Mouse (Mus musculus): ENCODE data around the gene Hyal3. TPM values are rescaled to one million over a fixed set of nuclear protein-coding genes. Genes with fewer than 3 reads are reported as not detected.

Hyal3 gene
- 0.99 and 1.4 TPM in 2 replicates for polyA plus RNA-seq (2015; fragmentation: Nextera tagmentation; extraction: Ambion mirVana)

DNA sequence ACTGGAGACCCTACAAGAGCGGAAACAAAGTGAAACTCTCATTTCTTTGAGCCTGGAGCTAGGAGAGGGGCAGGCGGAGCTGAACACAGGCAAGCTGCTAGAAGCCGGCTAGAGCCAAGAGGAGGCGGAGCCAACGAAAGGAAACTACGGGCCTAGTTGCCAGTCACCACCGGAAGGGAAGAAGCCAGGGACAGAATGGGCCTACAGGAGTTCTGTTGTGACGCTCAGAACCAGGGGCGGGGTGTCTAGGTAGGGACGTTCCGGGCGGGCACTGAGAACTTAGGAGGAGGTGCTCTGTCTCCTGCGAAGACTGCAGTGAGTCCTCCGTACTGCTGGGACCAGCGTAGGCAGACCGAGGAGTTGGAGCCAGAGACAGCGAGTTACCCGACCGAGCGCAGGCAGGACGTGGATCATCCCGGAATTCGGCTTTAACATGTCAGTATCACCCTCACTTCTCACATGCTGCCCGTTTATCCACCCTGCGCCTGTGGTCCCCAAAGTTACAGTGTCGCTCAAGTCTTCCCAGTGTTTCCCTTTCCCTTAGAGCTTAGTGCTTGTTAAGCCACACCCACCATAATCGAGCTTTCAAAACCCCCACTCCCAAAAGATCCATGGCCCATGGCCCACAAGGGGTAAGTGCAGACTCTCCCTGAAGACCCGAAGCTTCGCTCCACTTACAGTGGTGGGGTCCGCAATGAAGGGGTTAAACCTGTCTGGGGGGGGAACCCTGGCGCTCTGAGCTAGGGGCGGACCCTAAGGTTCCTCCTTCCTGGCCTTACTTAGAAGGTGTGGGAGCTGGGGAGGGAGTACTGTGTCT, at the start of gene Hyal3:
Gene Hyal3 (plus strand): TSS at position 318 of the 817 bp plus-strand sequence.
- peak; percentile 75 for ATAC-seq (ENCODE audit: borderline replicate concordance, extremely low read depth, low FRiP score, low TSS enrichment)
- peaks cover 53% of the 10 kb centered on the region for H3K4me1 ChIP-seq
- H3K9me3 ChIP-seq: no peaks in the 10 kb centered on the region
- peak within 1 kb of the TSS; percentile 97 for H3K27ac ChIP-seq
- peak within 1 kb of the TSS; percentile 60 for H3K4me3 ChIP-seq
- no peaks in the 10 kb centered on the region for H3K27me3 ChIP-seq
- peak within 1 kb of the TSS; percentile 87 for H3K4me2 ChIP-seq
- WGBS: under 1% methylated on average over 32 of the region's 32 CpGs
- peak within 1 kb of the TSS; percentile 67 for H3K9ac ChIP-seq
- H3K36me3 ChIP-seq: peaks cover 13% of the 10 kb centered on the region

DNA sequence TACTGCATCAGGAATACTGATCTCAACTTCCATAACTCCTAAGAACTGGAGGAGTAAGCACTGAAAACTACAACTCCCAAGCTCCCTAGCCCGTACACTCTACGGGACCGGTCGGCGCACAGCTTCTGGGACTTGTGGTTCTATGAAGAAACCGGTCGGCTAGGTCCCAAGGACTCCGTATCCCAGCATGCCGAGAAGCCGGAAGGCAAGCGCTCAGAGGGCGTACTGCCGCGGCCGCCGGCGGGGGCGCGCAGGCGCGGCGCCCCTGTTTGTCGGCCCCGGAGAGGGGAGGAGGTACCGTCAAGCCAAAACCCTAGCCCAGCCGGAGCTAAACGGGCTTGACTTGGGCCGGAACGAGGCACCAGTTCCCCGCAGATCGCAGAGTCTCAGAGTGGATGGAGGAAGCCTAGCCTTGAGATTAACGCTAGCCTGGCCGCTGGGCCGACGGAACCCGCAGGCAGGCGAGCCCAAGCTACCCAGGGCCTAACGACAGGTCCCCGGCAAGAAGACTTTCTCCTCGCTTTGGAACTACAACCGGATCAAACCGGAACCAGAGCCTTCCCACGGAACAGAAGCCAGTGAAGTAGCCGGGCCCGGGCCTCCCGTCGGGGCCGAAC, 46.7 kb upstream of the Hyal3 start, which contains the start of gene Tmem115:
Gene Tmem115 (plus strand): TSS at position 155 of the 617 bp plus-strand sequence.
- H3K36me3 ChIP-seq: peaks cover 17% of the 10 kb centered on the region
- peak within 1 kb of the TSS; percentile 82 for H3K4me2 ChIP-seq
- H3K27ac ChIP-seq: peak within 1 kb of the TSS; percentile 76
- H3K9ac ChIP-seq: peak within 1 kb of the TSS; percentile 85
- WGBS: under 1% methylated on average over 48 of the region's 48 CpGs
- peaks cover 4% of the 10 kb centered on the region; the same call in 1 of the 2 replicates for H3K27me3 ChIP-seq
- peak within 1 kb of the TSS; percentile 75 for H3K4me3 ChIP-seq
- peak; percentile 97 for ATAC-seq (ENCODE audit: borderline replicate concordance, extremely low read depth, low FRiP score, low TSS enrichment)
- no peaks in the 10 kb centered on the region for H3K9me3 ChIP-seq
- H3K4me1 ChIP-seq: peaks cover 29% of the 10 kb centered on the region

DNA sequence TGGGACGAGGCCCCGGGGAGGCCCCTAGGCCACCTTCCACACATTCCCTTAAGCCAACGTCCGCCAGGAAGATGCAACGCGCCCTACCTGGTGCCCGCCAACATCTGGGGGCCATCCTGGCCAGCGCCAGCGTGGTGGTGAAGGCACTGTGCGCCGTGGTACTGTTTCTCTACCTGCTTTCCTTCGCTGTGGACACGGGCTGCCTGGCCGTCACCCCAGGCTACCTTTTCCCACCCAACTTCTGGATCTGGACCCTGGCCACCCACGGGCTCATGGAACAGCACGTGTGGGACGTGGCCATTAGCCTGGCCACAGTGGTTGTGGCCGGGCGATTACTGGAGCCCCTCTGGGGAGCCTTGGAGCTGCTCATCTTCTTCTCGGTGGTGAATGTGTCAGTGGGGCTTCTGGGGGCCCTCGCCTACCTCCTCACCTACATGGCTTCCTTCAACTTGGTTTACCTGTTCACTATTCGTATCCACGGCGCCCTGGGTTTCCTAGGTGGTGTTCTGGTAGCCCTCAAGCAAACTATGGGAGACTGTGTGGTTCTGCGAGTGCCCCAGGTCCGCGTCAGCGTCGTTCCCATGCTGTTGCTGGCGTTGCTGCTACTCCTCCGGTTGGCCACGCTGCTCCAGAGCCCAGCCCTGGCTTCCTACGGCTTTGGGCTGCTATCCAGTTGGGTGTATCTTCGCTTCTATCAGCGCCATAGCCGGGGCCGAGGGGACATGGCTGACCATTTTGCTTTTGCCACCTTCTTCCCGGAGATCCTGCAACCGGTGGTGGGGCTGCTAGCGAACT, 46.0 kb upstream of the Hyal3 start:
- H3K4me2 ChIP-seq: peak overlapping the region; percentile 82
- peaks cover 29% of the 10 kb centered on the region for H3K4me1 ChIP-seq
- whole genome bisulfite sequencing: under 1% methylated on average over 40 of the region's 40 CpGs
- H3K36me3 ChIP-seq: peaks cover 24% of the 10 kb centered on the region
- H3K27ac ChIP-seq: peak overlapping the region; percentile 76
- H3K9ac ChIP-seq: peak overlapping the region; percentile 85
- H3K9me3 ChIP-seq: no peaks in the 10 kb centered on the region
- ATAC-seq (ENCODE audit: borderline replicate concordance, extremely low read depth, low FRiP score, low TSS enrichment): peak; percentile 1; the same call in 1 of the 2 replicates
- H3K27me3 ChIP-seq: no peaks in the 10 kb centered on the region
- peak overlapping the region; percentile 75 for H3K4me3 ChIP-seq

DNA sequence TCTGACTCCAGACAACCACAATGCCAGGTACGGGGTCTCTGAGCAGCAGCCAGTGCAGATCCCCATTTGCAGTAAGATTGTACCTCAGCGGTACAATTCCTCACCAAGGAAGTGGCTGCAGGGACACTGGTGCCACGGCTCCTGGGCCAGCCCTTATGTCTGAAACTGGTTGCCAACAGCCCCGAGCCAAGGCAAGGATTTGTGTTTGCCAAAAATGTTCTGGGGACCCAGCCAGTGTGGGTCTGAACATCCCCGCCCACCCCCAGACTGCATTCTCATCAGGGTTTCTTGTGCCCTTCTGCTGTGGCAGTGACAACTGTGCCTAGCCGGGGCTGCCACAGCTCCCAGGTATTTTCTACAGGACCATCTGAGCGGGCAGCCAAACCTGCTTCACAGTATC, 42.4 kb upstream of the Hyal3 start:
- 91% methylated on average over 7 of the region's 7 CpGs for WGBS
- Histone ChIP-seq H3K4me2 (no peak overlapping the region), H3K27me3 (no peaks in the 10 kb centered on the region), H3K27ac (no peak overlapping the region), H3K9me3 (no peaks in the 10 kb centered on the region), H3K9ac (no peak overlapping the region), H3K4me3 (no peak overlapping the region), H3K4me1 (peaks cover 46% of the 10 kb centered on the region), H3K36me3 (peaks cover 28% of the 10 kb centered on the region)
- ATAC-seq (ENCODE audit: borderline replicate concordance, extremely low read depth, low FRiP score, low TSS enrichment): no peak

DNA sequence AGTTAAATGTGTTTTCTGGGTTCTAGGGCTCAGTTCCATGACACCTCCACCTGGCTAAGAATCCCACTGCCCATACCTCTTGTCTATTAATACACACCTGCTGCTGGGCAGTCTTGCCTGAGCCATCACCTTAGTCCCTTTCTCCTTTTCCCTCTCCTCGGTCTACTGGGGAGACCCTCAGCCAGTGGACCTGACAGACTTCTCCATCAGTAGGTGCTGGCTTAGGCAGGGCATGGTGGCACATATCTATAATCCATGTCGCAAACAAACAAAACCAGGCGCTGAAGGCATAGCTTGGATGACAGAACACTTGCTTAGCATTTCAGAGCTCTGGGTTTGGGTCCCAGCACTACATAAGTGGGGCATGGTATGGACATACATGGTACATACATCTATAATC, 41.9 kb upstream of the Hyal3 start:
- peaks cover 42% of the 10 kb centered on the region for H3K4me1 ChIP-seq
- H3K36me3 ChIP-seq: peaks cover 28% of the 10 kb centered on the region
- no peaks in the 10 kb centered on the region for H3K9me3 ChIP-seq
- 91% methylated on average over 3 of the region's 3 CpGs for WGBS
- H3K27me3 ChIP-seq: no peaks in the 10 kb centered on the region
- no peak overlapping the region for H3K9ac ChIP-seq
- H3K4me3 ChIP-seq: no peak overlapping the region
- no peak overlapping the region for H3K4me2 ChIP-seq
- no peak overlapping the region for H3K27ac ChIP-seq
- ATAC-seq (ENCODE audit: borderline replicate concordance, extremely low read depth, low FRiP score, low TSS enrichment): no peak

DNA sequence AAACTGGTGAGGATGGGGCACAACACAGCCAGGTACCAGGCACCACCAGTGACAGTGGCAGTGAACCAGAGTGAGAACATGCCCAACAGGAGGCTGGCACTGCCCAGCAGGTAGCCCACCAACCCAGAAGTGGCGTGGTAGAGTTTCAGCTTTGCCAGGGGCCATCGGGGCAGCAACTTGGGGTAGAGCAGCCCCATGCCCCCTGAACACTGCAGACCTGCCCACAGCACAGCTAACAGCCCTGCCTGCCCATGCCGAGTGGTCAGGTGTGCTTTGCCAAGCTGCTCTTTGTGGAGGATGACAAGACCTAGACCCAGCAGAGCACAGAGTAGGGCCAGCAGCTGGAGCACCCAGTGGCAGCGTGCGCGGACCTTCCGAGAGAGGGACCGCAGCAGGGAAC, 40.7 kb upstream of the Hyal3 start:
- no peak for ATAC-seq (ENCODE audit: borderline replicate concordance, extremely low read depth, low FRiP score, low TSS enrichment)
- Histone ChIP-seq H3K27me3 (no peaks in the 10 kb centered on the region), H3K36me3 (peaks cover 34% of the 10 kb centered on the region), H3K9me3 (no peaks in the 10 kb centered on the region), H3K4me3 (no peak overlapping the region), H3K9ac (no peak overlapping the region), H3K27ac (no peak overlapping the region), H3K4me1 (peaks cover 42% of the 10 kb centered on the region), H3K4me2 (no peak overlapping the region)
- WGBS: 91% methylated on average over 8 of the region's 8 CpGs

DNA sequence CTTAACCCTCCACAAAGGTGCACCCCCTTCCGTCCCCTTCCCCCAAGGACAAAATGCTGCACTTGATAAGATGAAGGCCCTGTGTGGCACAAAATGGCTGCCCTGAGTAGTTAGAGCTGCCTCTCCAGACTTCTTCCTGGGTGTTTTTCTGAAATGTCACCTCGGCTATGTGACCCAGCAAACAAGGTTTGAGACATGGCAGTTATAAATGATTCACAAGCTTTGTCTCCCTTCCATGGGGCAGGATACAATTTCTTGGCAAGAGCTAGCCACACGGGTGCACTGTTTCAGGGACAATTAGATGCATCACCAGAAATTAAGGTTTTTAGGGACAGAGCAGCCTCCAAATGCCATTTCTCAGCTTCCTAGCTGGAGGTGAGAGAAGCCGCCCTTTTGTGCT, 40.2 kb upstream of the Hyal3 start:
- Histone ChIP-seq H3K27ac (no peak overlapping the region), H3K36me3 (peaks cover 37% of the 10 kb centered on the region), H3K4me3 (0 out of 2 replicates have a peak overlapping the region, but pooled peaks have one; percentile 83), H3K4me1 (peaks cover 37% of the 10 kb centered on the region), H3K9me3 (no peaks in the 10 kb centered on the region), H3K9ac (no peak overlapping the region), H3K4me2 (peak overlapping the region; percentile 84; the same call in 1 of the 2 replicates), H3K27me3 (no peaks in the 10 kb centered on the region)
- 61% methylated on average over 4 of the region's 4 CpGs for WGBS
- ATAC-seq (ENCODE audit: borderline replicate concordance, extremely low read depth, low FRiP score, low TSS enrichment): no peak

DNA sequence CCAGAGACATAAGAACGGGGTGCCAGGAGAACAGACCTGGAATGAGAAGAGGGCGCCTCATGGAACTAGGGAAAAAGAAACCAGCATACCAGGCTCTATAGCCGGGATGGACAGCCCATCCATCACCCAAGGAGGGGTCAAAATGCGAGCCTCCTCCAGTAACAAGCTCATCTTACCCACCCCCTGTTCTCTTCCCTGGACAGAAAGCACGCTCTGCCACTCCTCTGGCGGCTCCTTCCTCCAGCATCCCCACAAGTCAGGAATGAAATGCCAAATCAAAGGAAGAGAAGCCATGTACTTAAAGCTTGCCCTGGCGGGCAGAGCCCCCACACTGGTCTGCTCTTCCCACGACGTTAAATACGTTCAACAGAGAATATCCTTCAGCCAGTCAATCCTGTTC, 39.6 kb upstream of the Hyal3 start:
- Histone ChIP-seq H3K9ac (0 out of 2 replicates have a peak overlapping the region, but pooled peaks have one; percentile 52), H3K9me3 (no peaks in the 10 kb centered on the region), H3K27ac (no peak overlapping the region), H3K4me3 (peak overlapping the region; percentile 83), H3K36me3 (peaks cover 37% of the 10 kb centered on the region), H3K4me2 (peak overlapping the region; percentile 84), H3K27me3 (no peaks in the 10 kb centered on the region), H3K4me1 (peaks cover 31% of the 10 kb centered on the region)
- ATAC-seq (ENCODE audit: borderline replicate concordance, extremely low read depth, low FRiP score, low TSS enrichment): no peak
- WGBS: 21% methylated on average over 10 of the region's 10 CpGs

DNA sequence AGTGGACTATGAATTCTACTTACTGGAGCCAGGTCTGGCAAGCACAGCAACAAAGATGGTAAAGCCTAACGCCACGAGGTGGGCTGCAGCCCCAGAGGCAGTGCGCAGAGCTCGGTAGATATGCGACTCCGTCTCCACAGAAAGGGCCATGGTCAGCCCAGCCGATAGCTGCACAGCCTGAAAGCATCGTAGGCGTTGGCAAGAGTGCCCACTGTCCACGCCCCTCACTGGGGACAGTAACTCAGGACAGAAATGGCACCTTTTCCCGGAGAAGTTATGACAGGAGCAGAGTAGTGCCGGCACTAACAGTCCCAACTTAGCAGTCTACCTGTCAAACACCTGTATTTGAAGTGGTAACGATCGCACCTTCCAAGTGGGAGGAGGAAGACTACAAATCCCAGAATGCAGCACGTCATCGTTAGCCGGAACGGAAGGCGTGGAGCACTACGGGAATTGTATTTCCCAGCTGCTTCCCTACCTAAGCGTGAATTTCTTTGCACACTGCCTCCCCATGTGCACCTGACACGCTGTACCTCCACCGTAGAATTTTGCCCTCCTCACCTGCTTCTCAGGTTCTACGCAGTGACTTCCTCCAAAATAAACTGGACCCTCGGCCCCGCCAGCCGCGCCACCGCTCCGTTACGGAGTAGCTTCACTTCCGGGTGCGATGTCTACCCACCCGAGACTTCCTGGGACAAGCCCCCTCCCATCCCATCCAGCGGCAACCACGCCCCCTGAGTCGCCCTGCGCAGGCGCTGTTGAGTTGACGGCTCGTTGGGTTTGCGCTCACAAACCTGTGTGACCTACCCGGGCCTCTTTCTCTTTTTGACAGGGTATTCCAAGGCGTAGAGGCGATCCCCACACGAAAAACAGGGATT, 38.9 kb upstream of the Hyal3 start, which contains the start of the genes Cyb561d2 and Nprl2:
Gene Cyb561d2 (minus strand): TSS at position 720 of the 878 bp plus-strand sequence.
Gene Nprl2 (plus strand): TSS at position 753 of the 878 bp plus-strand sequence.
- Histone ChIP-seq H3K9ac (peak within 1 kb of the TSS; percentile 61), H3K27ac (peak within 1 kb of the TSS; percentile 75), H3K4me3 (peak within 1 kb of the TSS; percentile 83), H3K27me3 (no peaks in the 10 kb centered on the region), H3K9me3 (no peaks in the 10 kb centered on the region), H3K4me1 (peaks cover 29% of the 10 kb centered on the region), H3K4me2 (peak within 1 kb of the TSS; percentile 84), H3K36me3 (peaks cover 37% of the 10 kb centered on the region)
- under 1% methylated on average over 46 of the region's 46 CpGs for WGBS
- peak; percentile 87 for ATAC-seq (ENCODE audit: borderline replicate concordance, extremely low read depth, low FRiP score, low TSS enrichment)

DNA sequence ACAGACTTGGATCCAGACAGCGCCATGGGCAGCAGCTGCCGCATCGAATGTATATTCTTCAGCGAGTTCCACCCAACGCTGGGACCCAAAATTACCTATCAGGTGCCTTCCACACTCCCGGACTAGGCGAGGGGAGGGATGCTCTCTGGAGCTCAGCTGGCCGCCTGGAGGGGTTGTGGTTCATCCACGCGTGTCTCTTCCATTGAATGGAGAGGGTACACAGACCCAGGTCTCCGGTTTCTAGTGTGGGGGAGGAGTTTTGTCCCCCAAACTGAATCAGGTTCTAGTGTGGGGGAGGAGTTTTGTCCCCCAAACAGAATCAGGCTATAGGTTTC, 38.3 kb upstream of the Hyal3 start:
- H3K9me3 ChIP-seq: no peaks in the 10 kb centered on the region
- peaks cover 29% of the 10 kb centered on the region for H3K4me1 ChIP-seq
- peak; percentile 2; the same call in 1 of the 2 replicates for ATAC-seq (ENCODE audit: borderline replicate concordance, extremely low read depth, low FRiP score, low TSS enrichment)
- H3K36me3 ChIP-seq: peaks cover 35% of the 10 kb centered on the region
- peak overlapping the region; percentile 83 for H3K4me3 ChIP-seq
- no peak overlapping the region; the same call in 1 of the 2 replicates for H3K27ac ChIP-seq
- peak overlapping the region; percentile 84 for H3K4me2 ChIP-seq
- H3K9ac ChIP-seq: peak overlapping the region; percentile 61
- H3K27me3 ChIP-seq: no peaks in the 10 kb centered on the region
- WGBS: 1% methylated on average over 11 of the region's 11 CpGs

All from lung, embryonic 15.5 days (tissue).